Mouse (Mus musculus) MEL (cell line): Measurements from ENCODE around the gene Cyp1a2.

Source experiments
- CTCF ChIP-seq, 3 experiments: IDR thresholded peaks in 2 of 3; conservative IDR thresholded peaks in 1 of 3; 2 replicates each; pipeline ENCODE4 v1.5.1; 2011 to 2012; ENCODE audit warnings: low read length in 3 of 3, low read depth in 2 of 3, mild to moderate bottlenecking in 2 of 3, improper control_type of control experiment in 1 of 3, inconsistent platforms in 1 of 3, mixed read lengths in 1 of 3, moderate library complexity in 1 of 3; ENCODE audit not compliant: control insufficient read depth in 1 of 3, insufficient read depth in 1 of 3, poor library complexity in 1 of 3, severe bottlenecking in 1 of 3
- GATA1 ChIP-seq: IDR thresholded peaks from 2 replicates; pipeline ENCODE4 v1.6.1; 2011; ENCODE audit warnings: low read depth, low read length, improper control_type of control experiment
- MYC ChIP-seq: IDR thresholded peaks from 2 replicates; pipeline ENCODE4 v1.6.1; 2011; ENCODE audit warnings: low read depth, mild to moderate bottlenecking, low read length, improper control_type of control experiment, moderate library complexity
- POLR2A ChIP-seq, 2 experiments: IDR thresholded peaks; 2 replicates each; pipeline ENCODE4 v1.6.1; 2011 to 2012; ENCODE audit warnings: low read length in 2 of 2, mild to moderate bottlenecking in 2 of 2, control low read depth in 1 of 2, improper control_type of control experiment in 1 of 2, low read depth in 1 of 2, moderate library complexity in 1 of 2; ENCODE audit not compliant: control insufficient read depth in 1 of 2, insufficient read depth in 1 of 2, poor library complexity in 1 of 2
- POLR2AphosphoS2 ChIP-seq: IDR thresholded peaks from 2 replicates; pipeline ENCODE4 v1.6.1; 2011; ENCODE audit warnings: low read length, improper control_type of control experiment
- SMC3 ChIP-seq: IDR thresholded peaks from 2 replicates; pipeline ENCODE4 v1.6.1; 2011; ENCODE audit warnings: low read depth, low read length, improper control_type of control experiment
- USF1 ChIP-seq: IDR thresholded peaks from 2 replicates; pipeline ENCODE4 v1.6.1; 2014; ENCODE audit warnings: low read depth, mild to moderate bottlenecking, inconsistent platforms, low read length, improper control_type of control experiment, moderate library complexity
- ZC3H11A ChIP-seq: IDR thresholded peaks from 2 replicates; pipeline ENCODE4 v1.6.1; 2012; ENCODE audit warnings: low read depth, mild to moderate bottlenecking, inconsistent platforms, low read length, improper control_type of control experiment

DNA sequence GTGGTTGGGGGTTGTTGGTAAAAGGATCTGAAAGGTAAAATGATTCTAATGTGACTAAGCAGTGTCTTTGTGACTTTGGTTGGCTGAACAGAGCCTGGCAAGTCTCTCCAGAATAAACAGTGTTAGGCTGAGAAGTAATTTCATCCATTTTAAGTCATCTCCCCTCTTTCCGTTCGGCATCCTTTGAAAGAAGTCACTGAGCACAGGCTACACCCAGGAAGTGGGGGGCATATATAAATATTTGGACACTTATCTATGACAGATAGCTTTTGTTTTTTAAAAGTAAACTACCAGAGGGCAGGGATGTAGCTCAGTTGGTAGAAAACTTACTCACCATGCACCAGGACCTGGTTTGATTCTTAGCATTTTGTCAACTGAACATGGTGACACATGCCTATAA, 5.1 kb upstream of the Cyp1a2 start:
- TF ChIP-seq SMC3 (no peak), CTCF (IDR thresholded peaks at IDR 0.05 in 2 of 3, conservative IDR thresholded peaks at IDR 0.05 in 1 of 3; ENCODE audit: control insufficient read depth in 1 of 3, insufficient read depth in 1 of 3, low read depth in 2 of 3, low read length in 3 of 3, poor library complexity in 1 of 3, severe bottlenecking in 1 of 3) (no peak), GATA1 (no peak), USF1 (no peak), ZC3H11A (no peak), MYC (no peak), POLR2A (IDR thresholded peaks at IDR 0.05; ENCODE audit: control insufficient read depth in 1 of 2, insufficient read depth in 1 of 2, low read depth in 1 of 2, low read length in 2 of 2, poor library complexity in 1 of 2) (no peak), POLR2AphosphoS2 (no peak)
